Mouse (Mus musculus): ENCODE data around the gene Olfr970. TPM values are rescaled to one million over a fixed set of nuclear protein-coding genes. Genes with fewer than 3 reads are reported as not detected.
"Not testable (repeated sequence)": the region's sequence is repeated elsewhere in the genome, so short reads cannot be mapped to it uniquely, and the experiment has no call there.

Gene Olfr970
- total RNA-seq (2021), result not detected
- long read RNA-seq, experiment 1, result 0 reads
- long read RNA-seq, experiment 2, result 0 reads

DNA sequence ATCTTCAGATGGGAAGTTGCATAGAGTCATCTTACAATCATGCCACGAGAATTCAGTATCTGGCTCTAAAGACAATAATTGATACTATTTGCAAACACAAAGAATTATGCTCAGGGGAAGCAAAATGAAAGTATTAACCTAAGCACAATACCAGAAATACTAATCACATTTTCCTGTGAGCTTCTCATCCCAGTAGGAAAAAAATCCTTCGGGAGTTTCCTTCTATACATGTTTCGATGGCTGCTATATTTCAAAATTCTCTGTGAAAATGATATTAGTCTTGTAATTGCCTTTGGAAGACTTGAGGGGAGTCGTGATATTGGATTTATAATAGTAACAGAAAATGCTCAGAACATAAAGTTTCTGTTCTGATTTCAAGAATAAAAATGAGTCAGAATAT, at the start of gene Olfr970:
Olfr970 (plus strand) TSS at position 301 of the 400 bp plus-strand sequence.
- DNase-seq, result no peak

DNA sequence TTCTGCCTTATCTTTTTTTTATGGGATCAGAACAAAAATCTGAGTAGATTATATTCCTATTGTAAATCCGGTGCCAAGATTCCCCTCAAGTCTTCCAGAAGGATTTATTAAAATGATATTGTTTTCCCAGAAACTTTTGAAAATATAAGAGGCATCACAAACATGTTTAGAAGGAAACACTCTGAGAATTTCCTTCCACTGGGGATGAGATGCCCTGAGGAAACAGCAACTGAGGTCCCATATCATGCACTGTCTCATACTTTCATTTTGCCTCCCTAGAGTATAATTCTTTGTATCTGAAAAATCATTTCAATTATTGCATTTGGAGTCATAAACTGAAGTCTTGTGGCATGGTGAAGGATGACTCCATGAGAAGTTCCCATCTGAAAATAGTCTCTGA, 25.5 kb upstream of the Olfr970 start, which contains the start of gene Olfr968:
Olfr968 (minus strand) TSS at position 101 of the 400 bp plus-strand sequence.
- no peak for DNase-seq

DNA sequence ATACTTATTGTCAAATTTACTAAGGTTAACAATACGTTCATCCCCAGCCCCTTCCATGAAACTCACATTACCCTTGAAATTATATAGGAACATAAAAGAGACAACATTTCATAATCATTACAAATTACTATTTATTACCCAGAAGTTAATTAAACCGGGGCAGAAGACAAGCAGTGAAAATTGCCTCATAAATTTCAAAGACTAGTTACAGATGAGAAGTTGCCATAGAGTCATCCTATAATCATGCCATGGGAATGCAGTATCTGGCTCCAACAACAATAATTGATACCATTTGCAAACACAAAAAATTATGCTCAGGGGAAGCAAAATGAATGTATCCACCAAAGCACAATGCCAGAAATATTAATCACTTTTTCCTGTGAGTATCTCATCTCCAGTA, 18.1 kb upstream of the Olfr970 start, which contains the start of gene Olfr969:
Olfr969 (plus strand) TSS at position 388 of the 400 bp plus-strand sequence.
- no peak for DNase-seq

DNA sequence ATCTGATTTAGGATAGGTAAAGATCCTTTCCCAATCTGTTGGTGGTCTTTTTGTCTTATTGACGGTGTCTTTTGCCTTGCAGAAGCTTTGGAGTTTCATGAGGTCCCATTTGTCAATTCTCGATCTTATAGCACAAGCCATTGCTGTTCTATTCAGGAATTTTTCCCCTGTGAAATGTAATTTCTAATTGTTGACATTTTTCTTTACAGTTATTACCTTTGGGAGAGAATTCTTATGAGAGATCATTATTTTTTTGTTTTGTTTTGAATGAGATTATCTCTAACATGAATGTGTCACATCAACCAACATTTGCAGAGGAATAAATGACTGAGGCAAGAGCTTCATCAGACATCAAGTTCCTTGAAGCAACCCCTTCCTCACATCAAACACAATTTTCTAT, 27.9 kb downstream of the Olfr970 start, which contains the start of gene Olfr971:
Olfr971 (plus strand) TSS at position 301 of the 400 bp plus-strand sequence.
- DNase-seq, result not testable (repeated sequence)

DNA sequence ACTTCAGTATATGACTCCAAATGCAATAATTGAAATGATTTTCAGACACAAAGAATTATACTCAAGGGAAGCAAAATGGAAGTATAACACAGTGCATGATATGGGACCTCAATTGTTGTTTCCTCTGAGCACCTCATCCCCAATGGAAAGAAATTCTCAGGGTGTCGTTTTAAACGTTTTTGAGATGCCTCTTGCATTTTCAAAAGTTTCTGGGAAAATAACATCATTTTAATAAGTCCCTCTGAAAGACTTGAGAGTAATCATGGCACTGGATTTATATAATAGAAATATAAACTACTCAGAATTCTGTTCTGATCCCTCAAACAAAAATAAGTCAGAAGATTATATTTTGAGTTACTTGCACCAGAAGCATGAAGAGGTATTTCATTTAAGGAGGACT, 57.5 kb downstream of the Olfr970 start, which contains the start of gene Olfr972:
Olfr972 (plus strand) TSS at position 301 of the 400 bp plus-strand sequence.
- no peak for DNase-seq

Other genes with a start within 250 kb of the Olfr970 start
- not detected for gene Olfr959, start 233.3 kb upstream of the Olfr970 start, total RNA-seq (2021)
- gene AW551984, start 204.5 kb upstream of the Olfr970 start, total RNA-seq (2021), result 1 to 10 TPM in 1 of 2 experiments, under 1 TPM in 1; 0.82 to 3.2 TPM
- gene Olfr148, start 198.2 kb upstream of the Olfr970 start, total RNA-seq (2021), result not detected
- gene Olfr960, start 187.5 kb upstream of the Olfr970 start, total RNA-seq (2021), result not detected
- gene Olfr961, start 163.8 kb upstream of the Olfr970 start, total RNA-seq (2021), result not detected
- not detected for gene Olfr963, start 141.7 kb upstream of the Olfr970 start, total RNA-seq (2021)
- gene Olfr149, start 101.7 kb upstream of the Olfr970 start, total RNA-seq (2021), result not detected
- not detected for gene Olfr965, start 97.5 kb upstream of the Olfr970 start, total RNA-seq (2021)
- not detected for gene Olfr150, start 77.9 kb upstream of the Olfr970 start, total RNA-seq (2021)
- not detected for gene Olfr967, start 62.6 kb upstream of the Olfr970 start, total RNA-seq (2021)
- not detected for gene Olfr968, start 25.6 kb upstream of the Olfr970 start, total RNA-seq (2021)
- not detected for gene Olfr969, start 17.9 kb upstream of the Olfr970 start, total RNA-seq (2021)
- gene Olfr971, start 28.0 kb downstream of the Olfr970 start, total RNA-seq (2021), result not detected
- gene Olfr972, start 57.6 kb downstream of the Olfr970 start, total RNA-seq (2021), result not detected
- not detected for gene Olfr229, start 98.5 kb downstream of the Olfr970 start, total RNA-seq (2021)
- gene Olfr974, start 128.6 kb downstream of the Olfr970 start, total RNA-seq (2021), result not detected
- not detected for gene Olfr975, start 143.2 kb downstream of the Olfr970 start, total RNA-seq (2021)
- gene Olfr976, start 152.3 kb downstream of the Olfr970 start, total RNA-seq (2021), result not detected
- not detected for gene Olfr978, start 183.3 kb downstream of the Olfr970 start, total RNA-seq (2021)
- not detected for gene Olfr979, start 194.6 kb downstream of the Olfr970 start, total RNA-seq (2021)
- gene Olfr980, start 200.7 kb downstream of the Olfr970 start, total RNA-seq (2021), result not detected
- not detected for gene Olfr981, start 212.6 kb downstream of the Olfr970 start, total RNA-seq (2021)

All from gastrocnemius, postnatal 25 days (tissue).